Mouse (Mus musculus): ENCODE measurements at regions not wholly inside any gene's neighbourhood (a gene's known extent, or its start where the extent isn't known, plus 50 kb on each side); places are given as distances from the start of the nearest gene placed in this dataset.

- TF ChIP-seq POLR2A (IDR thresholded peaks at IDR 0.05; ENCODE audit: borderline replicate concordance, insufficient read depth, low read length): no peak
- no peak for TF ChIP-seq CTCF (IDR thresholded peaks at IDR 0.05; ENCODE audit: borderline replicate concordance, insufficient read depth, low read depth, low read length)
These were observed 107.1 kb downstream of the Amer3 start for GRCm38 (mm10) chr1:34686539-34686938.
